Mouse (Mus musculus) gastrocnemius, adult 18-20 months (tissue): ENCODE data around the gene Tcp11. TPM values are rescaled to one million over a fixed set of nuclear protein-coding genes. Genes with fewer than 3 reads are reported as not detected.

Source experiments
- DNase-seq: peaks from one replicate; pipeline ENCODE4 v3.0.0; 2021; ENCODE audit warnings: low spot score
- long read RNA-seq, 2 experiments: library from polyadenylated mRNA; stranded (forward); transcript quantifications; one replicate each; pipeline ENCODE4 v2.0.0; 2021
- total RNA-seq, 2 experiments: library from RNA; stranded (reverse); gene quantifications; 2 replicates each; pipeline ENCODE4 v1.2.3; 2021

Gene Tcp11
- total RNA-seq: not detected
- long read RNA-seq, experiment 1: 0 reads
- long read RNA-seq, experiment 2: 0 reads

DNA sequence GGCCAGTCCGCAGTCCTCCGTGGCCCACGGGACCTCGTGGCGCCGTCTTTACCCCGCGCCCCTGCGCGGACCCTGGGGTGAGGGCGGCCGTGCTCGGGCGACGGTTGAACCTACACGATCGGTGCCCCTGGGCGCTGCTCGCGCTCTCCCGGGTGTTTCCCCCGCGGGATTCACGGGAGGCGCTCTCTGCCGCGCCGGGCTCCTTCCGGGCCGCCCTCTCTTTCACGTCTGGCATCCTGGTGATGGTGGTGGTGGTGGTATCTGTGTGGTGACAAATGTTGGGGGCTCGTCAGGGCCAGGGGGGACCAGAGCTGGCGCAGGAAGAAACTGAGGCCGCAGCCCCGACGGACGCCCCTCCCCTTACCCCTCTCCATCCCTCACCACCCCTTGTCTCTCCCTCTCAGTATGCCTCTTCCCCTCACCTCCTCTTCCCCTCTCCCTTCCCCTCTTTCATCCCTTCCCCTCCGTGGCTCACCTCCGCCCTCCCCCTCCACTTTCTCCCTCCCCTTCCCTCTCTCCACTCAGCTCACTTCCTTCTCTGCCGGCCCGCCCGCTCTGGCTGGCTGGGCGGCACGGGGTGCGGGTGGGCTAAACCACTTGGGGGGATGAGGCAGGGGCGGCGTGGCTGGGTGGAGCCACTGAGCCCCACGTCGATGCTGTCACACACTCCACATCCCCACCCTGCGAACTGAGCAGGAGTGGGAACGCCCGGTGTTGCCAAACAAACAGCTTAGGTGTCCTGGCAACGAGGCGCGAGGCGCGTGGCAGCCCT is at the start of gene Tcp11:
Tcp11 (minus strand) TSS at position 595 of the 772 bp plus-strand sequence.
- no peak for DNase-seq

DNA sequence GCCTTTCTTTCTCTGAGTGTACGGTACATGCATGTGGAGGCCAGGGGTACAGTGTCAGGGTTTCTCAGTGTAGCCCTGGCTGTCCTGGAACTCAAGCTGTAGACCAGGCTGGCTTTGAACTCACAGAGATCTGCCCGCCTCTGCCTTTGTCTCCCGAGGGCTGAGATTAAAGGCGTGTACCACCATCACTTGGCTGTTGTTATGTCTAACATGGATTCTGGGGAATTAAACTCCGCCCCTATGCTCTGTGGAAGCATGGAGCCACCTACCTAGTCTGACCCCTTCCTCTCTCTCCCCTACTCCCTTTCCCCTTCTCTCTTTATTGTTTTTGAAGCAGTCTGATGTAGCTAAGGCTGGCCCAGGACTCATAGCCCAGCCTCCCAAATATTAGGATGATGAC is 49.4 kb upstream of the Tcp11 start:
- DNase-seq: no peak

DNA sequence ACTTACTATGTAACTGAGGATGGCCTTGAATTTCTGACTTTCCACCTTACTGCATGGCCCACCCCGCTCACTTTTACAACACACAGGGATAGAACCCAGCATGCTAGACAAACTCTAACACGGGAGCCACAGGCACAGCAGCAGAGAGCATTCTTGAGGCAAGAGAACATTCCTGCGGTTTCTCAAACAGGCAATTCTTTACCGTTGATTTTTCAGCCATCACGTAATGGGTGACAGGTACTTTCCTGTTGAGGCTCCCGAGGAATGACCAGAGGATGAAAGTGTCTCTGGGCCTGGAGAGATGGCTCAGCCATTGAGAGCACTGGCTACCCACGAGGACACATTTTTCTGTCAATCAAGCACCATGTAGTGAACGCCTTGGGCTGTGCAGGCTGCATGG is 43.9 kb upstream of the Tcp11 start:
- DNase-seq: no peak

DNA sequence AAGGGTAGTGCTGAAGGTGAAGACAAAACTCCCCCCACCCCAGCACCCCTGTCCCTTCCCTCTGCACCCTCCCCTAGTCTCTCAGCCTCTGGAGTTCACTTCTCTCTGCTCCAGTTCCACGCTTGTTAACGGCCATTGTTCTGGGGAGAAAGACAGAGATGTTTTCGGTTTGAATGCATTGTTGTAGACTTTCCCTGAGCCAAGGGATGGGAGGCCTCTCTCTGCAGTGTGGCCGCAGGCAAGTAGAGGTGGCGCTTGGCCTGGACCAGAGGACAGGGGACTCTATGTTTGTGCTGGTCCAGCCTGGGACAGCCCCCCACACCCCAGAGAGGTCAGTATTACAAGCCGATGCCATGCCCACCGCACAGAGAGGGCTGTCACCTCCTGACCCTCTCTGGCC is 43.2 kb upstream of the Tcp11 start:
- DNase-seq: no peak

DNA sequence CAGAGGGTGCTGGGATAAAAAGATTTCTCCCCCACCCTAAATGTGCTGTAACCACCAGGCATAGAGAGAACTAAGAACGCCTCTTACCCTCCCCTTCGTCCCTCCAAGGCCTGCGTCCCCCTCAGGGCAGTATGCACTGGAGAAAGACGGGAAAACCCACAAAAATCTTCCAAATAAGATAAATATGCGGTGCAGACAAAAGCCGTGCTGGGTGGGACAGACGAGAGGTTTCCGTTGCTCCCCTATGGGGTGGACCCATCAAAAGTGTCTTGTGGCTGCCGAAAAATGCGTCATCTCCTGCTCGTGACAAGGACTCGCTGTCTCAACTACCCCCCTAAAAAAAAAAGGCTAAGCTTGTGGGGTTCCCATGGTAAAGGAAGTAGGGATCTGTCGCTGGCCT is 42.5 kb upstream of the Tcp11 start:
- no peak for DNase-seq

DNA sequence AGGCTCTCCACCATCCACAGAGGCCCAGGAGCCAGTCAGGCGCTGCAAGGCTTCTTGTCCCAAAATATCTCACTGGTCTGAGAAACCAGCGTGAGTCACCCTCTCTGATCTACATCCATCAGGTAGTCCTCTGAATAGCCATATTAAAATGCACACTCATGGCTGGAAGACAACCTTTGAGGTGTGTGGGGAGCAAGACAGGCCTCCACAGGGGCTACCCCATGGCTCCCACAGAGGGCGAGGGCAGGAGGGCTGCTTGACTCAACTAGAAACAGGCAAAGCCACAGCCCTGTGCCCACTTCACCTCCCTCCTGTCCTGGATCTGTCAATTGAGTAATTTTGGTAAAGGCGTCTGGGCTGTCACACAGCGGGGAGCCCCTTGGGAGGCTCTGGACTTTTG is 40.0 kb upstream of the Tcp11 start:
- no peak for DNase-seq

DNA sequence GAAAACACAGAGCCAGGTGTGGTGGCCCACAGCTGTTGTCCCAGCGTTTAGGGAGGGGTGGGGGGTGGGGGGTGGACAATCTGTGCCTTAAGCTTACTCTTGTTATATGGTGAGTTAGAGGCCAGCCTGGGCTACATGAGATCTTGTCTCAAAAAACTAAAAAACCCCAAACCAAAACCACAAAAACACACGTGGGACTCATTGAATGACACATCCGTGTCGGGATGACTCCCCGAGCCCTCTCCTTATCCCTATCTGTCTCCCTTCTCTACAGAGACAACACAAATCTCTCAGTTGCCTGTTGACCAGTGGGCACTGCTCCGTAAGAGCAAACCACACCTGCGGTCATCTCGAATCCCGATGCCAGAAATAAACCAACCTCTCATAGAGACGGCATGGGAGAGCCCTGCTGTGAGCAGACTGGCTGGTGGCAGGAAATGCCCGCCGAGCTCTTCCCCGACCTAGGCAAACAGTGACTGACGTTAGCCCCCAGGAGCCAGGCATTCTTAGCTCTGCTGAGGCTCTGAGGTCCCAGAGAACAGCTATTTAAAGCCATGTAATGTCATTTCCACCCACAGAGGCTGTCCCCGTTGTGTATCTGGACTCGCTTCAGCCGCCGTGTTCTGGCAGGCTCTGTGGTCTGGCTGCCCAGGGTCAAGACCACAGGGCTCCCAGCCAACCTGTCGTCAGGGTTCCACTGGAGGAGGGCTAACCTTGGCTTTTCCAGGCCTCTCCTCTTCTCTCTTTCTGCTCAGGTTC is 37.2 kb upstream of the Tcp11 start:
- peak; percentile 58 for DNase-seq

DNA sequence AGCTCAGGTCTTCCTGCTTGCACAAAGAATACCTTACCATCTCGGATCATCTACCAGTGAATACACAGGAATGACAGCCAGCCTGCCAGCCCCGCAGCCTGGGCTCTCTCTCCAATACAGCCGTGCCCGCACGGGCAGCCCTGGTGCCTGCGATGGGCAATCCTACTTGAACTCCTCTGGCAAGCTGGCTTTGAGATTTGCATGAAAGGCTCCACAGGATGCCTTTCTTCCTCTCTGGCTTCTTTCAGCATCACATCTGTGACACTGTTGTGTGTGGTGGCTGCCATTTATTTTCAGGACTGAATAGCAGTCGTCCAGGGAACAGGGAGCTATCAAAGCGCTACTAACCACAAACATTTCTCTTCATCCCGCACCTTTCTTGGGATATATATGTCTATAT is 35.9 kb upstream of the Tcp11 start:
- no peak for DNase-seq

DNA sequence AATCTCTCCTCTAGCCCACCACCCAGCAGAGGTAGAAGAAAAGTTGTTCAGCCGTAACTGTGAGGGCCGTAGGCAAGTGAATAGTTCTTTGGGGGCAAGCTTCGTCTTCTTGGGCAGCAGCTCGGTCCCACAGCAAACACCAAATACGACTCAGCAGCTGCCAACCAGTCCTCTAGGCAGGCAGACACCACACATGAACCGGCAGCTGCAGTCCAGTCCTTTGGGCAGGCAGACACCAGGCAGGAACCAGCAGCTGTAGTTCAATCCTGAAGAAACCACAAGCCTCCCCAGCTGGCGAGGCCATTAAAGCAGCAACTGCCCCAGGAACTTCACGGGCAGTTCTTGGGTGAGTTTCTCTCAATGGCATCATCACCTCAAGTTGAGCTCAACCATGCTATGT is 31.8 kb upstream of the Tcp11 start:
- no peak for DNase-seq

DNA sequence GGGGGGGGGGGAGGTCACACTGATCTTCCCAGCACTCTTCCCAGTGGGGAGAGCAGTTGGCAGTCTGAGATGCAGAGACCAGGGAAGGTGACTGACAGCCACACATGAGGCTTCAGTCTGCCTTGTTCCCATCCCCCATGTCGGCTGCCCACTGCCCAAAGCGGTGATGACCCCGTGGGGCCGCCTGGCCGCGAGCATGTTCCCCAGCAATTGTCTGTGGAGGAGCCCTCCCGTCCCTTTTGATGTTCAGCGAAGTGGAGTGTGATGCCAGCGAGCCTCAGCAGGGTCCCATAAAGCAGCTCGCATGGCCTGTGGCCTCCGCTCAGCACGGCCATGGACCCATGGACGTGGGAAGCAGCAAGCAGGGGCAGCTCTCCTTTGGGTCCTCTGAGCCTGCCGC is 26.8 kb upstream of the Tcp11 start:
- no peak for DNase-seq

DNA sequence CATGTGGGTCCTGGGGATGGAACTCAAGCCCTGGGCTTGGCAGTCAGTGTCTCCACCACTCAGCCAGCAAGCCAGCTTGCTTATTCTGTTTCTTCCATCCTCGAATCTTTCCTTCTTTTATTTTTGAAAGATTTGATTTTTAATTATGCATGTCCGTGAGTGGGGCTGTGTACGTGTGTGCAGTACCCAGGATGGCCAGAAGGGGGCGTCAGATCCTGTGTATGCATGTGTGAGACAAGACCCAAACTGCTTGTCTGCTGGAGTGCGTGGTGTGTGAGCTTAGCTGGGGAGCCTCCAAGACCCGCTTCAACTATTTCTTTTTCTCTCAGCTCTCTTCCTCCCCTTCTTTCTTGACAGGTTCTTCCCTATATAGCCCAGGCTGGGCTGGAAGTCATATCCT is 25.9 kb upstream of the Tcp11 start:
- DNase-seq: no peak

DNA sequence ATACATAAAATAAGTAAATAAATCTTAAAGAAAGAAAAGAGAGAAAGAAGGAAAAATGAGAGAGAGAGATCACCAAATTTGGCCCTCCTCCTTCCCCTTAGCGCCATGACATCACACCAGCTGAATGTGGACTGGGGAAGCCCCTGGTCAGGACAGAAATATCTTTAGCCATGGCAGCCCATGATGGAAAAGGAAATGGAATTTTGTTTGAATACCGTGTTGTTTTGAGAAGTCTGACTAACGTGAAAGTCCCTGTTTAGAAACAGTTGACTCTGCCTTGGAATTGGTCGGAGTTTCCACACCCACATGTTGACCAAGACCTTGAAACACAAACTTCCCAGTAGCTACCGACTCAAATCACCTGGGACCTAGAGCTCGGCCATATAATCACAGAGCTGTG is 24.0 kb upstream of the Tcp11 start:
- no peak for DNase-seq

DNA sequence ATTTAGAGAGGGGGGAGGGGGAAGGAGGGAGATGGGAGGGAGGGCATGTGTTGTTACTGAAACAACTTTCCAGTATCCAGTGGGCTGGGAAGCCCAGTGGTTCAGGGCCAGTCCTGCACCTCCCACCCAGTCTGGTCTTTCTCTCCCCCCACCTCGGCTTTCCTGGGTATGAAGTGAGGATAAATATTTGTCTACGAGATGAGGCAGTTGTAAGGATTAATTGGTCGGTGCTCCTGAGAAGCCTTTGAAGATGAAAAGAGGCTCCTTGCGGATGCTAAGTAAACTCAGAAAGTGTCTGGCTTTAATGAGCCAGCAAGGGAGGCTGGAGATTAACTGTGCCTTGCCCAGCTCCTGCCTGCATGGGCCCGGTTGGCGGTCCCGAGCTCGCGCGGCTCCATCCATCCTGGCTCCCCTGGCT is 21.5 kb upstream of the Tcp11 start:
- no peak for DNase-seq

DNA sequence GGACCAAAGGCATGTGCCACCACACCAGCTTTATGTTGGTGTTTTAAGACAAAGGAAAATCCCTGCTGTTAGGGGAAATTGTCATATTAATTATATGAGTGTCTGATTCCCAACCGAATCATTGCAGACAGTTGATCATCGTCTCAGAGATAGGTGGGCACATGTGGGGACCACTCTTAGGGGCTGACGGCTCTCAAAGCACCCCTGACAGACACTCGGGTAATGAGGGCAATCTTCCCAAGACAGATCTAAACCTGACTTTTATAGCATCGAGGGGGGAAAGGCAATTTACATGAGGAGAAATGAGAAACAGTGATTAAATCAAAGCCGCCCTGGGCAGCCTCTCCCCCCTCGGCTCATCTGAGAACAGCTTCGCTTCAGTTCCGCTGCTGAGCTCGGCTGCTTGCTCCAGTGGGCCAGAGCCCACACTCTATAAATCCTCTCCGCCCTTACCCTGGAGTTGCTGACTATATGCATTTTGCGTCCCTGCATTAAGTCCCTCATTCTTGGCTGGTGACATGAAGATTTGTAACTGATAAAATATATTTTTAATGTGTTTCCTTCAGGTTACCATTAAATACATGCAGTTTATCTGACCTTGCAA is 20.9 kb upstream of the Tcp11 start:
- no peak for DNase-seq

DNA sequence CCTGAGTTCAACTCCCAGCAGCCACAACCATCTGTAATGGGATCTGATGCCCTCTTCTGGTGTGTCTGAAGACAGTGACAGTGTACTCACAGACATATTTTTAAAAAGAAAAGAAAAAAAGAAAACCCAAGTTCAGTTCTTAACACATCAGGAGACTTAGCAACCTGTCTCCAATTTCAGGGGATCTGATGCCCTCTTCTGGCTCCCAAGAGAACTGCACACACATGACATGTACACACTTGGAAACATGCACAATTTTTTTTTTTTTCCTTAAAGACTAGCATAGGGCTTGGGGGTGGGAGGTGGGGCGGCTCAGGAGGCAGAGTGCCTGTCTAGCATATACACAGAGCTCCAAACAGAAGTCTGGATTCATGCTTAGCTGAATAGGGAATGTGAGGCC is 20.2 kb upstream of the Tcp11 start:
- no peak for DNase-seq

DNA sequence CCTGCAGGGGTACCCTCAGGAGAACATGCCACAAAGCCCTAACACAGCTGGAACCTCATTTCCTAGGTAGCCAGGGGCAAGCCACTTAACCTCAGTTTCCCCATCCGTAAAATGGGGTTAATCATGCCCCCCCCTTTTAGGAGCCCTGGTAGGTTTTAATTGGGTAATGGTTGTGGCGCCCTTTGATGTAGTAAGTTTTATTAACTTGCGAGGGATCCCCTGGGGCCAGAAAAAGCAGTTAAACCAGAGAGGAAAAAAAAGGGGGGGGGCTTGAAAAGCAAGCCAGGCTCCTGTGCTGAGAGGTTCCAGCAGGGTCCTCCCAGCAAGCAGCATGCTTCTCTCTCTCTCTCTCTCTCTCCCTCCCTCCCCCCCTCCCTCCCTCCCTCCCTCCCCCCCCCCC is 18.6 kb upstream of the Tcp11 start:
- no peak for DNase-seq

DNA sequence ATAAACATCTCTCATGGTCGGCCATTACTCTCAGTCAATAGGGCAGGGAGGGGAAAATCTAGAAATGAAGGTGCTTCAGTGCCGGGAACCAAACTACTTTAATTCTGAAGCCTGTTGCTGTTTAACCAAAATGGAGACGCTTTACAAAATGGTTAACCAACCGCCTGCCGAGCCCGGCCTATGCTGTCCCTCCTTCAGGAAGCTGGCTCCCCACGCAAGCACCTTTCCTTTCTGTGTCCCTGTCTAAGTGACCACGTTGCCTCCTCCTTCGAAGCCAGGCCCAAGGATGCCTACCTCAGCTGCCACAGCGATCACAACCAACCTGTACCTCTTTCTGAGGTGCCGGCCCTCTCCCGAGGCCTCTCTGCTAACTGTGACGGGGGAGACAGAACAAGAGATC is 16.9 kb upstream of the Tcp11 start:
- no peak for DNase-seq

DNA sequence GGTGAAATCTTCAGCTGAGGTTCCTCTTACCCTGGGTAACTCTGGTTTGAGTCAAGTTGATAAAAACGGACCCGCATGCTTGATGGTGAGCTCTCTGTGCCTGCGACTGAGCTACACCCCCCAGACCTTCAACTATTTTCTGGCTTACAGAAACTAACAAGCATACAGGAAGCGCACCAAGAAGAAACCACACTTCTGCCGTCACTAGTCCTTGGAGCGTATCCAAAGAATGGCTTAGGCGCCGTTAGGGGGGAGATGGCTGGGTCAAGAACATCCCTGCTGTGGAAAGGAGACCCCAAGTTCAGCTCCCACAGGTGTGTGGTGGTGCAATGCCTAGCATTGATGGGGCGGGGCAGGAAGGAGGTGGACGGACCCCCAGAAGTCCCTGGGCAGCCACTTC is 16.0 kb upstream of the Tcp11 start:
- no peak for DNase-seq

DNA sequence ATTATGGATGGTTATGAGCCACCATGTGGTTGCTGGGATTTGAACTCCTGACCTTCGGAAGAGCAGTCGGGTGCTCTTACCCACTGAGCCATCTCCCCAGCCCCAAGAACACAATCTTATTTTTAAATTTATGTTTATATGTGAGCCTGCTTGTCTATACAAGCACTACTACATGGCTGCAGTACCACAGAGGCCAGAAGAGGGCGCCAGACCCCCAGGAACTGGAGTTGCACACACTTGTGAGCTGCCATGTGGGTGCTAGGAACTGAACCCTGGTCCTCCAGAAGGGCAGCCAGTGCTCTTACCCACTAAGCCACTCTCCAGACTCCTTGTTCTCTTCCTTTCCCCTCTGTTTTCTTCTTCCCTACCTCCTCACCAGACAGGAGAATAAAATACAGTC is 13.4 kb upstream of the Tcp11 start:
- DNase-seq: no peak

DNA sequence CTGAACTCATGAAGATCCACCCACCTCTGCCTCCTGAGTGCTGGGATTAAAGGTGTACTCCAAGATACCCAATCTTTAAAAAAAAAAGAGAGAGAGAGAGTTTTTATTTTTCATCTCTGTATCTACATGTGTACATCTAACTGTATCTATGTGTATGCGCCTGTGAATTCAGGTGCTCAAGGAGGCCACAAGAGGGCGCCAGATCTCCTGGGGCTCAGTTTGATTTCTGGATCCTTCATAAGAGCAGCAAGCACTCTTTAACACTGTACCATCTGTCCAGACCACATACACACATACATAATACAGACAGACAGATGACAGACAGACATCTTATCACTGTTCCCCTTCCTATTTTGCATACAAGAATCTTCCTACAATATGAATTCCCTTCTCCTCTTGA is 11.9 kb upstream of the Tcp11 start:
- DNase-seq: no peak

DNA sequence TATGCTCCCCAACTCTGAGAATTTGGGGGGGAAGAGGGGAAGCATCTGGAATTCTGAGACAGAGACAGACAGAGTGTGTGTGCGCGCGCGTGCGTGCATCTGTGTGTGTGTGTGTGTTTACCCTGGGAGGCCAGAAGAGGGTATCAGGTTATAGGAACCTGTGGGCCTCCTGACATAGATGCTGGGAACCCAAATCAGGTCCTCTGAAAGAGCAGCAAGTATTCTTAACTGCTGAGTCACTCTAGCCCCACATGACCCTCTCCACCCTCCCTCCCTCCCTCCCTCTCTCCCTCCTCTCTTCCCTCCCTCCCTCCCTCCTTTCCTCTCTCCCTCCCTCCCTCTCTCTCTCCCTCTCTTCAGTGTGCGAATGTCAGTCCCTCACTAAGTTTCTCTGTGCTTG is 8.3 kb upstream of the Tcp11 start:
- DNase-seq: no peak

DNA sequence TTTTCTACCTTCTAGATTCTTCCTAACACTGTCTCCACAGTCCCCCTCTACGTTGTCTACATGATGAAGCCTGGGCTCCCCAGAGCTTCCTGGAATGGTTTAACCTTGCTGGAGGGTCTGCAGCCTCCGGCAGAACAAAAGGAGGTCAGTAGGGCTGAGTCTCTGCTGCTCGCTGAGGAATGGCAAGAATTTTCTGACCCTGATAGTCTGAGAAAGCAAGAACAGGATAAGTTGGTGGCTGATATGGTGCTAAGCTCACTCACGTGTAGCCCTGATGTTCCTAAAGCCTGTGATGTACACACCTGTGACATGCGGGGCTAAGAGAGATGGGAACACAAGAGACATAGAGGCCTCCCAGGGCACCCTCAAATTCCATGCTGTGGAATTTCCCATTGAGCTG is 7.0 kb upstream of the Tcp11 start:
- no peak for DNase-seq

DNA sequence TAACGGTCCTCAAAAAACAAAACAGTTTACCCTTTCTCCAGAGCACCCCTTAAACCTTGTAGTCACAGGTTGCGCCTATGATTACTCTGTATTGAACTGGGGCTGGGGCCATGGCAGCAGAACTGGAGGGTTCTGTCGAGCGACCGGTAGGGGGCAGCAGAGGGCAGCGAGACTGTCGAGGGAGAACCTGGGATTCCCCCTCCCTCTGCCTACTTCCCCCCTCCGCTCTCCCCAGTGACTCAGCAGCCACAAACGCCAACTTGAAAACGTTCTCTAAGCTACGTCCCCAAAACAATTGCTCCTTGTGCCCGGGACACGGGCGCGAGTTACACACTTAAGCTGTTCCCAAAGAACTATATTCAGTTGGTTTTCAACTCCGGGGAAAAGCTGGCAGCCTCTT is 4.5 kb upstream of the Tcp11 start:
- DNase-seq: peak; percentile 90
